Mouse (Mus musculus) neural tube, embryonic 14.5 days (tissue): ENCODE results near the gene Adcy5. TPM values are rescaled to one million over a fixed set of nuclear protein-coding genes. Genes with fewer than 3 reads are reported as not detected.

Experiments
- ATAC-seq: fragments of 200-750 bp; cut with Nextera tagmentation; 2 replicates; pipeline ENCODE4 v1.8.0; 2017; ENCODE audit warnings: low read depth, mild to moderate bottlenecking, moderate TSS enrichment, moderate library complexity
- H3K27ac ChIP-seq: fragments of 300-500 bp; sonication (generic); 2 replicates; pipeline ENCODE4 v1.5.1; 2014; ENCODE audit warnings: low read depth, mild to moderate bottlenecking, control low read depth, low read length, moderate library complexity, mixed read lengths
- H3K27me3 ChIP-seq: fragments of 300-500 bp; sonication (generic); 2 replicates; pipeline ENCODE4 v1.6.1; 2014; ENCODE audit warnings: low read length; ENCODE audit not compliant: control insufficient read depth, insufficient read depth
- H3K36me3 ChIP-seq: fragments of 300-500 bp; sonication (generic); 2 replicates; pipeline ENCODE4 v1.6.1; 2014; ENCODE audit warnings: low read length, mixed read lengths; ENCODE audit not compliant: control insufficient read depth, insufficient read depth
- H3K4me1 ChIP-seq: fragments of 300-500 bp; sonication (generic); 2 replicates; pipeline ENCODE4 v1.6.1; 2014; ENCODE audit warnings: low read length; ENCODE audit not compliant: control insufficient read depth, insufficient read depth
- H3K4me2 ChIP-seq: fragments of 300-500 bp; sonication (generic); 2 replicates; pipeline ENCODE4 v1.6.1; 2014; ENCODE audit warnings: mild to moderate bottlenecking, low read depth, low read length, control low read depth
- H3K4me3 ChIP-seq: fragments of 300-500 bp; sonication (generic); 2 replicates; pipeline ENCODE4 v1.5.1; 2014; ENCODE audit warnings: low read depth, low read length, control low read depth, mixed read lengths
- H3K9ac ChIP-seq: fragments of 300-500 bp; sonication (generic); replicated peaks from 2 replicates; pipeline ENCODE4 v1.6.1; 2014; ENCODE audit warnings: low read depth, mild to moderate bottlenecking, control low read depth, low read length, mixed read lengths
- H3K9me3 ChIP-seq: fragments of 300-500 bp; sonication (generic); 2 replicates; pipeline ENCODE4 v1.6.1; 2016; ENCODE audit warnings: low read length; ENCODE audit not compliant: control insufficient read depth
- WGBS: fragments of 180-500 bp; shearing (Covaris S2); extraction: QIAGEN DNeasy Blood & Tissue Kit; methylation state at CpG from one replicate; pipeline ENCODE4 v1.1.7; 2014; 5-methylcytosine and 5-hydroxymethylcytosine counted together
- polyA plus RNA-seq: library from polyadenylated mRNA; unstranded; fragments of >200 nt; fragmentation: Nextera tagmentation; extraction: Ambion mirVana; gene quantifications from 2 replicates; pipeline ENCODE4 v1.2.1, GENCODE M21; 2014

Gene Adcy5
- polyA plus RNA-seq, 1 experiment from 2014 or later, result 8.8 TPM

- H3K4me3 ChIP-seq, result no peak overlapping the region
- no peak overlapping the region for H3K9ac ChIP-seq
- H3K9me3 ChIP-seq, result no peaks in the 10 kb centered on the region
- H3K4me2 ChIP-seq, result no peak overlapping the region
- no peak for ATAC-seq
- H3K4me1 ChIP-seq, result 0 out of 2 replicates have a peak, but pooled peaks cover 2% of the 10 kb centered on the region
- H3K27ac ChIP-seq, result no peak overlapping the region
- H3K27me3 ChIP-seq, result no peaks in the 10 kb centered on the region
- 72% methylated on average over 14 of the region's 14 CpGs for WGBS
- H3K36me3 ChIP-seq, result no peaks in the 10 kb centered on the region
These were observed 70.0 kb downstream of the Adcy5 start for GRCm38 (mm10) chr16:35224716-35225115.

DNA sequence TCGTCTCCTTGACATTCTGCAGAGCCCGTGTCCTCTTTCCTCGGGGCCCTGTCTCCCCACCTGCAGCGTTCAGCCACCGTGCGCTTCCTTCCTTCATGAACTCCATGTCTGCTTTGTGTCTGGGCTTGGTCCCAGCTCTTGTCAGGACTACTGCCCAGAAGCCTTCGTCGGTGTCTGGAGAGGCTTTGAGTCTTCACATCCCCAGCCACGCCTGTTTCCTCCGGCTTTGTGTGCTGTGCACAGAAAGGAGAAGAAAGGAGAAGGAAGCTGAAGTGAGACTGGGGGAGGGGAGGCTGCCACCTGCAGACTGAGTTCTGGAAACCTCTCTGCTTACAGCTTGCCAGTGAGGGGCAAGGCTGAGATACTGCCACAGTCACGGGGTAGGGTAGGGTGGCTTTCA, 74.9 kb downstream of the Adcy5 start:
- Histone ChIP-seq H3K36me3 (no peaks in the 10 kb centered on the region), H3K27ac (no peak overlapping the region), H3K9me3 (no peaks in the 10 kb centered on the region), H3K27me3 (no peaks in the 10 kb centered on the region), H3K4me1 (no peaks in the 10 kb centered on the region), H3K4me2 (no peak overlapping the region), H3K9ac (no peak overlapping the region), H3K4me3 (no peak overlapping the region)
- WGBS, result 71% methylated on average over 11 of the region's 11 CpGs
- ATAC-seq, result no peak

- no peak for ATAC-seq
- Histone ChIP-seq H3K27ac (no peak overlapping the region), H3K4me1 (no peaks in the 10 kb centered on the region), H3K4me2 (no peak overlapping the region), H3K4me3 (no peak overlapping the region), H3K27me3 (no peaks in the 10 kb centered on the region), H3K9me3 (no peaks in the 10 kb centered on the region), H3K9ac (no peak overlapping the region), H3K36me3 (no peaks in the 10 kb centered on the region)
- WGBS, result 40% methylated on average over 14 of the region's 14 CpGs
These were observed 77.6 kb downstream of the Adcy5 start for GRCm38 (mm10) chr16:35232153-35232750.

- Histone ChIP-seq H3K9ac (no peak overlapping the region), H3K4me2 (no peak overlapping the region), H3K27me3 (no peaks in the 10 kb centered on the region), H3K36me3 (no peaks in the 10 kb centered on the region), H3K27ac (no peak overlapping the region), H3K4me1 (no peaks in the 10 kb centered on the region), H3K9me3 (no peaks in the 10 kb centered on the region), H3K4me3 (no peak overlapping the region)
- no peak for ATAC-seq
- 81% methylated on average over 4 of the region's 4 CpGs for WGBS
These were observed 78.7 kb downstream of the Adcy5 start for GRCm38 (mm10) chr16:35233329-35233728.

DNA sequence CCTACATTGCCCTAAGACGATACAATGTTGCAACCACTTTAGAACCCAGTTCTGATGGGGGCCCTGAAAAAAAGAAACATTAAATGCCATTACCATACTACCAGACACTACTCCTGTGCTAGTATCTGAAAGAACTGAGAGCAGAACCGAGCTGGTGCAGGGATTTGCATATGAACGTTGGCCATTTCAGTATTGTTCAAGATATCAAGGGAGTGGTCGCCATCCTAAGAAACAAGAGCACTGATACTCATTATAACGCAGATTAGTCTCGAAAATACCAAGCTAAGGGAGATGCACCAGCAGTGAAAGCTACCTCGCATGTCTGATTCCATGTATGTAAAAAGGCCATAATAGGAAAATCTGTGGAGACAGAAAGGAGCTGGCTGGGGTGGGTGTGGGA, 82.4 kb downstream of the Adcy5 start:
- ATAC-seq, result no peak
- 84% methylated on average over 7 of the region's 7 CpGs for WGBS
- Histone ChIP-seq H3K4me1 (peaks cover 5% of the 10 kb centered on the region), H3K36me3 (no peaks in the 10 kb centered on the region), H3K27me3 (no peaks in the 10 kb centered on the region), H3K4me2 (no peak overlapping the region), H3K9me3 (no peaks in the 10 kb centered on the region), H3K4me3 (no peak overlapping the region), H3K27ac (no peak overlapping the region), H3K9ac (no peak overlapping the region)

DNA sequence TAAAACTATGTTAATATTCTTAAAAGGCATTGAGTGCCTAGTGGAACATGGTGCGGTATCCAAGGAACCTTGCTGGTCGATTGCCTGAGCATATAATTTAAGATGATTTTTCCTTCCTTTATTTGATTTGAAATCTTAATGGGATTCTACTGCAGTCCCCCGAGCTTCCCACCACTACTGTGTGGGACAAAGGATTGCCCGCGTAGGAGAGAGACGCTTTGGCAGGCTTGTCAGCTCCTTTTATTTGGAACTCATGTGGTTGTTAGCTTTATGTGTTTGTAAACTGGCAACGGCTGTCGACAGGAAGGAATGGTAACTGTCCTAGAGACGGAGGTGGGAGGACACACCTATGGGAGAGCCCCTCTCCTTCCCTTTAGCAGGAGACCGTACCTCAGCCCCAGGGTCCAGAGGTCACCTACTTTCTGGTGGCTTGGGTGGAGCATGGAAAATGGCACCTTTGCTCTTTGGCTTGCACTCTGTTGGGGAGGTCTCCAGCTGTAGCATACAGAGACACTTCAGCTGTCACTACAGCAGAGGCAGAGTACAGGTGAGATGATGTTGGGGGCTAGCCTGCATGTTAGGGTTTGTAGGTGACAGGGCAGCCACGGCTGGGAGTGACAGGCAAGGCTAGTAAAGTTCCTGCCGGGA, 84.8 kb downstream of the Adcy5 start:
- Histone ChIP-seq H3K4me1 (peaks cover 5% of the 10 kb centered on the region), H3K9me3 (no peaks in the 10 kb centered on the region), H3K36me3 (no peaks in the 10 kb centered on the region), H3K27me3 (no peaks in the 10 kb centered on the region), H3K4me3 (no peak overlapping the region), H3K9ac (no peak overlapping the region), H3K27ac (no peak overlapping the region), H3K4me2 (no peak overlapping the region)
- 55% methylated on average over 12 of the region's 12 CpGs for WGBS
- 0 out of 2 replicates have a peak, but pooled peaks have one; percentile 41 for ATAC-seq

- no peak for ATAC-seq
- Histone ChIP-seq H3K9me3 (no peaks in the 10 kb centered on the region), H3K27ac (no peak overlapping the region), H3K27me3 (no peaks in the 10 kb centered on the region), H3K9ac (no peak overlapping the region), H3K4me3 (no peak overlapping the region), H3K4me1 (peaks cover 5% of the 10 kb centered on the region), H3K36me3 (no peaks in the 10 kb centered on the region), H3K4me2 (no peak overlapping the region)
- WGBS, result 87% methylated on average over 4 of the region's 4 CpGs
These were observed 85.5 kb downstream of the Adcy5 start for GRCm38 (mm10) chr16:35239966-35240730.

DNA sequence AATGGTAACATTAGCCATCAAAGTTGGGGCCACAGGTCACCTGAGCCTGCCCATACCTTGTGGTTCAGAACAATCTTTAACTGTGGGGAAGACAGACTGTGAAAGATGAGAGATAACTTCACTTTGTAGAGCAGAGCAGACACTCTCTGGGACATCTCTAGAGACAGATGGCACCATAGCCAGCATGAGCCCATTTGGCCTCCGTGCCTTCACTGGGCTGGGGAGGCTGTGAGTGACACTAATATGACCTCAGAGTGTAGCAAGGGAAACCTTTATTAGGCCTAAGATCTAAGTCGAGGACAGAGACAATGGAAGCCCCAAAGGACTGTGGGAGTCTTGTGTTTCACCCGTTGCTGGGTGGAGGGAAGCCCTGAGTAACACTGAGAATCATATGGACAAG, 92.7 kb downstream of the Adcy5 start:
- H3K4me3 ChIP-seq, result no peak overlapping the region
- no peak for ATAC-seq
- no peaks in the 10 kb centered on the region for H3K9me3 ChIP-seq
- 0 out of 2 replicates have a peak, but pooled peaks cover 5% of the 10 kb centered on the region for H3K36me3 ChIP-seq
- no peak overlapping the region for H3K9ac ChIP-seq
- no peak overlapping the region for H3K4me2 ChIP-seq
- WGBS, result 29% methylated on average over 3 of the region's 3 CpGs
- no peaks in the 10 kb centered on the region for H3K27me3 ChIP-seq
- no peak overlapping the region for H3K27ac ChIP-seq
- no peaks in the 10 kb centered on the region for H3K4me1 ChIP-seq

GRCm38 (mm10) chr16:35248825-35249224, 94.1 kb downstream of the Adcy5 start:
- Histone ChIP-seq H3K4me3 (no peak overlapping the region), H3K9me3 (no peaks in the 10 kb centered on the region), H3K9ac (no peak overlapping the region), H3K4me2 (no peak overlapping the region), H3K27ac (no peak overlapping the region), H3K4me1 (no peaks in the 10 kb centered on the region), H3K36me3 (0 out of 2 replicates have a peak, but pooled peaks cover 5% of the 10 kb centered on the region), H3K27me3 (no peaks in the 10 kb centered on the region)
- WGBS, result 40% methylated on average over 9 of the region's 9 CpGs
- no peak for ATAC-seq
